Mouse (Mus musculus): ENCODE data around the gene Plpp2. TPM values are rescaled to one million over a fixed set of nuclear protein-coding genes. Genes with fewer than 3 reads are reported as not detected.

Gene Plpp2
- total and polyA plus RNA-seq, 3 experiments, result 11.5 to 19.3 (median 13.9) TPM

GRCm38 (mm10) chr10:79553176-79553575 lies 19.6 kb upstream of the Plpp2 start:
- Histone ChIP-seq H3K36me3 (replicated peaks in 1 of 2; ENCODE audit: control insufficient read depth in 1 of 2, insufficient read depth in 1 of 2, low read length in 1 of 2) (peaks cover 20 to 38% of the 10 kb centered on the region in 2 experiments), H3K4me1 (ENCODE audit: control insufficient read depth in 1 of 2, insufficient read depth in 2 of 2) (peaks cover 11 to 28% of the 10 kb centered on the region in 2 experiments), H3K79me2 (replicated peaks; ENCODE audit: control insufficient read depth, extremely low read depth, insufficient read depth, poor library complexity, severe bottlenecking) (peaks cover 6% of the 10 kb centered on the region), H3K4me2 (ENCODE audit: insufficient read depth, low read depth, poor library complexity, severe bottlenecking) (no peak overlapping the region), H3K4me3 (replicated peaks in 1 of 3; ENCODE audit: low read depth in 2 of 3, low read length in 2 of 3, poor library complexity in 1 of 3) (no peak overlapping the region), H3K9ac (ENCODE audit: insufficient read depth, low read depth) (no peak overlapping the region), H3K27ac (ENCODE audit: insufficient read depth, low read depth) (no peak overlapping the region), H3K9me3 (replicated peaks; ENCODE audit: low read length) (peaks cover 2% of the 10 kb centered on the region), H3K27me3 (replicated peaks) (peaks cover 14% of the 10 kb centered on the region)
- in situ Hi-C loops (cut with MboI; ENCODE audit: low pct_ligation_motif_present, low pct_unique_long_range_greater_than_20kb, low sequenced_read_pairs) (no loop called here), dilution Hi-C loops (cut with MboI; ENCODE audit: extremely low pct_ligation_motif_present, extremely low pct_unique_long_range_greater_than_20kb, low sequenced_read_pairs) (no loop called here)
- TF ChIP-seq CTCF (conservative IDR thresholded peaks at IDR 0.05 in 1 of 2, IDR thresholded peaks at IDR 0.05 in 1 of 2; ENCODE audit: low read depth in 2 of 2, low read length in 2 of 2) (no peak), MAZ (IDR thresholded peaks at IDR 0.05; ENCODE audit: low read depth, low read length) (no peak), MAFK (IDR thresholded peaks at IDR 0.05; ENCODE audit: insufficient replicate concordance, low read length) (no peak), JUN (IDR thresholded peaks at IDR 0.05; ENCODE audit: insufficient read depth, low read depth, low read length) (no peak), JUND (conservative IDR thresholded peaks at IDR 0.05; ENCODE audit: low read depth, low read length) (no peak), E2F4 (IDR thresholded peaks at IDR 0.05; ENCODE audit: insufficient replicate concordance, low read depth, low read length) (no peak), NRF1 (IDR thresholded peaks at IDR 0.05; ENCODE audit: low read depth, low read length) (no peak), TCF12 (IDR thresholded peaks at IDR 0.05; ENCODE audit: low read depth, low read length) (no peak), POLR2A (IDR thresholded peaks at IDR 0.05; ENCODE audit: low read depth, low read length) (no peak), ZNF384 (IDR thresholded peaks at IDR 0.05; ENCODE audit: low read depth, low read length) (no peak), KAT2A (IDR thresholded peaks at IDR 0.05; ENCODE audit: insufficient replicate concordance, low read length) (no peak)
- DNase-seq (ENCODE audit: extremely low read depth), result no peak

GRCm38 (mm10) chr10:79552531-79552930 lies 18.9 kb upstream of the Plpp2 start:
- no peak for TF ChIP-seq MAZ (IDR thresholded peaks at IDR 0.05; ENCODE audit: low read depth, low read length)
- TF ChIP-seq TBP (conservative IDR thresholded peaks at IDR 0.05; ENCODE audit: low read depth, low read length), result no peak
- no peak for TF ChIP-seq BHLHE40 (IDR thresholded peaks at IDR 0.05; ENCODE audit: low read depth, low read length)
- TF ChIP-seq POLR2A (IDR thresholded peaks at IDR 0.05; ENCODE audit: low read depth, low read length), result no peak
- no peak for TF ChIP-seq HCFC1 (IDR thresholded peaks at IDR 0.05; ENCODE audit: low read depth, low read length)
- no peak for TF ChIP-seq USF1 (IDR thresholded peaks at IDR 0.05; ENCODE audit: low read depth, low read length)
- no peak for TF ChIP-seq EP300 (IDR thresholded peaks at IDR 0.05; ENCODE audit: low read length)
- H3K27ac ChIP-seq (ENCODE audit: insufficient read depth, low read depth), result no peak overlapping the region
- DNase-seq (ENCODE audit: extremely low read depth), result no peak
- no peak overlapping the region for H3K4me2 ChIP-seq (ENCODE audit: insufficient read depth, low read depth, poor library complexity, severe bottlenecking)
- no peaks in the 10 kb centered on the region for H3K9me3 ChIP-seq (replicated peaks; ENCODE audit: low read length)
- H3K36me3 ChIP-seq (replicated peaks in 1 of 2; ENCODE audit: control insufficient read depth in 1 of 2, insufficient read depth in 1 of 2, low read length in 1 of 2), result peaks cover 27 to 45% of the 10 kb centered on the region in 2 experiments
- H3K9ac ChIP-seq (ENCODE audit: insufficient read depth, low read depth), result no peak overlapping the region
- no peak overlapping the region for H3K4me3 ChIP-seq (replicated peaks in 1 of 3; ENCODE audit: low read depth in 2 of 3, low read length in 2 of 3, poor library complexity in 1 of 3)
- in situ Hi-C loops (cut with MboI; ENCODE audit: low pct_ligation_motif_present, low pct_unique_long_range_greater_than_20kb, low sequenced_read_pairs) (no loop called here), dilution Hi-C loops (cut with MboI; ENCODE audit: extremely low pct_ligation_motif_present, extremely low pct_unique_long_range_greater_than_20kb, low sequenced_read_pairs) (no loop called here)
- H3K27me3 ChIP-seq (replicated peaks), result peaks cover 13% of the 10 kb centered on the region
- peaks cover 11 to 28% of the 10 kb centered on the region in 2 experiments for H3K4me1 ChIP-seq (ENCODE audit: control insufficient read depth in 1 of 2, insufficient read depth in 2 of 2)
- peaks cover 6% of the 10 kb centered on the region for H3K79me2 ChIP-seq (replicated peaks; ENCODE audit: control insufficient read depth, extremely low read depth, insufficient read depth, poor library complexity, severe bottlenecking)

Data from CH12.LX (cell line).